Mouse (Mus musculus): Measurements from ENCODE around the gene Klk1b11. TPM values are rescaled to one million over a fixed set of nuclear protein-coding genes. Genes with fewer than 3 reads are reported as not detected.
"Not testable (repeated sequence)": the region's sequence is repeated elsewhere in the genome, so short reads cannot be mapped to it uniquely, and the experiment has no call there.

Gene Klk1b11
- polyA plus RNA-seq, 1 experiment = 0.52 TPM

DNA sequence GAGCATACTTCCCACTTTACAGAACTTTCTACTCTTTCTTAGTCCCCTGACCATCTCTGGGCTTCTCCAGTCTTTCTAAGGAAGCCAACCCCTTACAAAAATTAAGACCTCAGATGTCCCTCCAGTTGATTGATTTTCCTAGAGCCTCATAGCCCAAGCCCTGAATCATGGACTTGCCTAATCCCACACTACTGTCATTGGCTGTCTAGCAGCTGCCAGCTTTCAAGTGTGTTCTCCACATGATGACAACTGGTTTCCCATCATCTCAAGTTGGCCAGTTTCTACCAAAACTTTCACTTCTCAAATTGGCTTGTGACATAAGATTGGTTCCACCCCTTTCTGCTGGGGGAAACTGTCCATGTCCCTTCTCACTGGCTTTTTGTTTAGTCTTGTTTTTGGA is 9.2 kb downstream of the Klk1b11 start:
- Histone ChIP-seq H3K4me1 (ENCODE audit: control insufficient read depth, insufficient read depth, low read length) (no peaks in the 10 kb centered on the region), H3K36me3 (ENCODE audit: control insufficient read depth, insufficient read depth, low read length) (no peaks in the 10 kb centered on the region), H3K27me3 (replicated peaks; ENCODE audit: control insufficient read depth, insufficient read depth, low read length) (no peaks in the 10 kb centered on the region), H3K4me3 (ENCODE audit: insufficient read depth, low read depth, low read length) (no peak overlapping the region), H3K27ac (ENCODE audit: insufficient read depth, low read depth, low read length) (no peak overlapping the region)
- DNase-seq = no peak
- TF ChIP-seq CTCF (conservative IDR thresholded peaks at IDR 0.05; ENCODE audit: insufficient read depth, insufficient read length, low read depth, low read length) (no peak), POLR2A (IDR thresholded peaks at IDR 0.05; ENCODE audit: low read depth, low read length) (no peak)

DNA sequence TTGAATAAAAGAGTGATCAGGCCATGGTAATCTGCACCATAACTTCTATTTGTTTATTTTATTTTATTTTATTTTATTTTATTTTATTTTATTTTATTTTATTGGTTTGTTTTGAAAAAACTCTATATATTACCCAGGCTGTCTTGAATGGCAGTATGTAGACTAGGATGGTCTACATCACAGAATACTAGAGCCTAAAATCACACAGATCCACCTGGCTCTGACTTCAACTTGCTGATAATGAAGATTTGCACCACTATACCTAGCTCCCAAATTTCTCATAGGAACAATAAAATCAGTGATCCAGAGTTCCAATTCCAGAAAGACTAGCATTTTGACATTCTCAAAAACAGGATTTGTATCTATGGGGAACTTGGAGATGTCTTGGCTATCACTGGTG is 16.2 kb downstream of the Klk1b11 start, which contains the start of gene Klk1b26:
Gene Klk1b26 (plus strand): TSS at position 301 of the 400 bp plus-strand sequence.
- not testable (repeated sequence) for H3K27ac ChIP-seq (ENCODE audit: insufficient read depth, low read depth, low read length); DNase-seq; H3K4me3 ChIP-seq (ENCODE audit: insufficient read depth, low read depth, low read length); H3K4me1 ChIP-seq (ENCODE audit: control insufficient read depth, insufficient read depth, low read length); H3K36me3 ChIP-seq (ENCODE audit: control insufficient read depth, insufficient read depth, low read length); H3K27me3 ChIP-seq (replicated peaks; ENCODE audit: control insufficient read depth, insufficient read depth, low read length)

DNA sequence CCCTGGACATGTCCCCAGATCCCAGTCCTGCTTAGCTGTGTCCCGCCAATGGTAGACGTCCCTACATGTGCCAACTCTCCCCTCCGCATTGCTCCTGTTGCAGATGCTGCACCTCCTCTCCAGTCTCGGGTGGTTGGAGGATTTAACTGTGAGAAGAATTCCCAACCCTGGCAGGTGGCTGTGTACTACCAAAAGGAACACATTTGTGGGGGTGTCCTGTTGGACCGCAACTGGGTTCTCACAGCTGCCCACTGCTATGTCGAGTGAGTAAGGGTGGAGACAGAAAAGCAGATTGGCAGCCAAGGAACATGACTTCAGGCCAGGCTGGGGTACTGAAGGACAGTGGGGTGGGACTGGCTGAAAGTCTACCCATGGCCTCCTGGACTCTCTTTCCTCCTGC is 19.0 kb downstream of the Klk1b11 start:
- H3K36me3 ChIP-seq (ENCODE audit: control insufficient read depth, insufficient read depth, low read length); H3K4me3 ChIP-seq (ENCODE audit: insufficient read depth, low read depth, low read length); H3K27ac ChIP-seq (ENCODE audit: insufficient read depth, low read depth, low read length); DNase-seq; H3K27me3 ChIP-seq (replicated peaks; ENCODE audit: control insufficient read depth, insufficient read depth, low read length); H3K4me1 ChIP-seq (ENCODE audit: control insufficient read depth, insufficient read depth, low read length): not testable (repeated sequence)
- 87% methylated on average over 6 of the region's 6 CpGs for WGBS

DNA sequence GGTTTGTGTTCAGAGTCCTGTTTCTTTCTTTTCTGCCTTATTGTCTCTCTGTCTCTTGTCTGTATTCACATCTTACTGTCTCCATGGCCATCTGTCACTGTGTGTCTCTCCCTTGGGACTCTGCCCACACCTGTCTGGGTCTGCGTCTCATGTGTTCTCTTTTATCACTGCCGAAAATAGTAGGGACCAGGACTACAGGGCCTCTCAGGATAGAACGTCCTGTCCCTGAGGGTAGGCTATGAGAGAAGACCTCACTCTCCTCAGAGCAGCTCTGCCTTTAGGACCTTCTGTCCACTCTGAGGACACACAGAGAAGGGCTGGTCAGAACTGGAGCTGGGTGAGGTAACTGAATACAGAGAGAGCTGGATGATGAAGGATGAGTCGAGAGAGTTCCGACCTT is 19.4 kb downstream of the Klk1b11 start:
- DNase-seq = no peak
- H3K4me3 ChIP-seq (ENCODE audit: insufficient read depth, low read depth, low read length) = no peak overlapping the region
- H3K27ac ChIP-seq (ENCODE audit: insufficient read depth, low read depth, low read length) = no peak overlapping the region
- no peaks in the 10 kb centered on the region for H3K27me3 ChIP-seq (replicated peaks; ENCODE audit: control insufficient read depth, insufficient read depth, low read length)
- WGBS = 80% methylated on average over 5 of the region's 5 CpGs
- TF ChIP-seq CTCF (conservative IDR thresholded peaks at IDR 0.05; ENCODE audit: insufficient read depth, insufficient read length, low read depth, low read length) (no peak), POLR2A (IDR thresholded peaks at IDR 0.05; ENCODE audit: low read depth, low read length) (no peak)
- H3K4me1 ChIP-seq (ENCODE audit: control insufficient read depth, insufficient read depth, low read length) = no peaks in the 10 kb centered on the region
- no peaks in the 10 kb centered on the region for H3K36me3 ChIP-seq (ENCODE audit: control insufficient read depth, insufficient read depth, low read length)

Other genes with a start within 250 kb of the Klk1b11 start
- gene Klk12, start 227.0 kb upstream of the Klk1b11 start, polyA plus RNA-seq (2012; rRNA removed) = not detected in 2 replicates
- gene Klk11, start 221.3 kb upstream of the Klk1b11 start, polyA plus RNA-seq (2012; rRNA removed) = 0.18 TPM in 1 of 2 replicates, not detected in the other
- gene Klk10, start 214.8 kb upstream of the Klk1b11 start, polyA plus RNA-seq (2012; rRNA removed) = 0.41 and 0.52 TPM in 2 replicates
- not detected in 2 replicates for gene Klk9, start 204.0 kb upstream of the Klk1b11 start, polyA plus RNA-seq (2012; rRNA removed)
- 4.2 and 5.9 TPM in 2 replicates for gene Klk8, start 198.3 kb upstream of the Klk1b11 start, polyA plus RNA-seq (2012; rRNA removed)
- gene Klk7, start 184.6 kb upstream of the Klk1b11 start, polyA plus RNA-seq (2012; rRNA removed) = not detected in 2 replicates
- gene Klk6, start 171.4 kb upstream of the Klk1b11 start, polyA plus RNA-seq (2012; rRNA removed) = not detected in 2 replicates
- gene Klk5, start 153.9 kb upstream of the Klk1b11 start, polyA plus RNA-seq (2012; rRNA removed) = not detected in 2 replicates
- gene Klk4, start 114.7 kb upstream of the Klk1b11 start, polyA plus RNA-seq (2012; rRNA removed) = not detected in 2 replicates
- 0.09 and 0.19 TPM in 2 replicates for gene Klk15, start 62.1 kb upstream of the Klk1b11 start, polyA plus RNA-seq (2012; rRNA removed)
- 1.0 and 1.1 TPM in 2 replicates for gene Klk1b8, start 45.2 kb upstream of the Klk1b11 start, polyA plus RNA-seq (2012; rRNA removed)
- gene Klk1b1, start 29.1 kb upstream of the Klk1b11 start, polyA plus RNA-seq (2012; rRNA removed) = 0.11 and 0.52 TPM in 2 replicates
- 1.6 and 1.7 TPM in 2 replicates for gene Klk1b9, start 19.8 kb upstream of the Klk1b11 start, polyA plus RNA-seq (2012; rRNA removed)
- not detected in 2 replicates for gene Klk1b26, start 16.3 kb downstream of the Klk1b11 start, polyA plus RNA-seq (2012; rRNA removed)
- gene Klk1b27, start 56.4 kb downstream of the Klk1b11 start, polyA plus RNA-seq (2012; rRNA removed) = 1.6 and 3.2 TPM in 2 replicates
- gene Klk1b21, start 106.5 kb downstream of the Klk1b11 start, polyA plus RNA-seq (2012; rRNA removed) = 0.20 and 0.43 TPM in 2 replicates
- 1.1 and 2.4 TPM in 2 replicates for gene Klk1b22, start 116.8 kb downstream of the Klk1b11 start, polyA plus RNA-seq (2012; rRNA removed)
- 0.59 and 0.60 TPM in 2 replicates for gene Klk1b16, start 140.9 kb downstream of the Klk1b11 start, polyA plus RNA-seq (2012; rRNA removed)
- gene Klk1b24, start 192.4 kb downstream of the Klk1b11 start, polyA plus RNA-seq (2012; rRNA removed) = 2.0 and 2.1 TPM in 2 replicates
- gene Klk1b3, start 202.3 kb downstream of the Klk1b11 start, polyA plus RNA-seq (2012; rRNA removed) = 2.6 and 3.3 TPM in 2 replicates
- 0.53 and 0.91 TPM in 2 replicates for gene Klk1b4, start 211.6 kb downstream of the Klk1b11 start, polyA plus RNA-seq (2012; rRNA removed)
- 6.8 and 7.0 TPM in 2 replicates for gene Klk1b5, start 220.1 kb downstream of the Klk1b11 start, polyA plus RNA-seq (2012; rRNA removed)
- 4,551 and 6,375 TPM in 2 replicates for gene Klk1, start 229.5 kb downstream of the Klk1b11 start, polyA plus RNA-seq (2012; rRNA removed)
- gene Gm36864, start 240.3 kb downstream of the Klk1b11 start, polyA plus RNA-seq (2012; rRNA removed) = 0.06 TPM in 1 of 2 replicates, not detected in the other

Data from kidney, adult 2 months (tissue).